Mouse (Mus musculus): Measurements from ENCODE around the gene Mxd1. TPM values are rescaled to one million over a fixed set of nuclear protein-coding genes. Genes with fewer than 3 reads are reported as not detected.

The Mxd1 gene
- total RNA-seq, 2 experiments from 2014 or later = 23.1 to 25.2 TPM

- intact Hi-C loops (cut with DNase I) = no loop called here
Measured at GRCm38 (mm10) chr6:86644775-86645400, 24.1 kb downstream of the Mxd1 start.

GRCm38 (mm10) chr6:86641716-86642115 lies 27.2 kb downstream of the Mxd1 start:
- Histone ChIP-seq H3K4me3 (no peak overlapping the region), H3K27ac (no peak overlapping the region)
- TF ChIP-seq CTCF (IDR thresholded peaks at IDR 0.05) = no peak
- DNase-seq (ENCODE audit: extremely low spot score in 1 of 2, low spot score in 2 of 2) = no peak
- intact Hi-C loops (cut with DNase I) = no loop called here

More at GRCm38 (mm10) chr6:86644775-86645400, 24.1 kb downstream of the Mxd1 start:
- H3K27ac ChIP-seq = no peak overlapping the region
- DNase-seq (ENCODE audit: extremely low spot score in 1 of 2, low spot score in 2 of 2) = no peak
- no peak overlapping the region for H3K4me3 ChIP-seq
- no peak for TF ChIP-seq CTCF (IDR thresholded peaks at IDR 0.05)

- TF ChIP-seq CTCF (IDR thresholded peaks at IDR 0.05) = no peak
- DNase-seq (ENCODE audit: extremely low spot score in 1 of 2, low spot score in 2 of 2) = no peak
- intact Hi-C loops (cut with DNase I) = no loop called here
- Histone ChIP-seq H3K27ac (no peak overlapping the region), H3K4me3 (no peak overlapping the region)
Measured at GRCm38 (mm10) chr6:86640776-86641175, 28.2 kb downstream of the Mxd1 start.

DNA sequence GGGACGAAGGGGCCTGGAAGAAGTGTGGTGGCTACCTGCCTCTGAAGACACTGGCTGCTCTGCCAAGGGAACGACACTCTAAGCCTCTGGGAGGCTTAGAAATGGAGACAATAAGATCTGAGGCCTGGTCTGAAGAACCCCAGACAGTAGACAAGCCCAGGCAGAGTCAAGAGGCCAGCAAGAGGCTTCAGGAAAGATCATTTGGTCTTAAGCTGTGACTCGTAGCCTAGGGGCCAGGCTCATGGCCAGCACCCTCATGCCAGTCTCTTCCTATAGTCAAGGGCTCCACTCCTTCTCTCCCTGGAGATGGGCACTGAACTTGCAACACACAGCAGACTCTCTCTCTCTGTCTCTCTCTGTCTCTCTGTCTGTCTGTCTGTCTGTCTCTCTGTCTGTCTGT lies 28.8 kb downstream of the Mxd1 start:
- Histone ChIP-seq H3K4me3 (no peak overlapping the region), H3K27ac (no peak overlapping the region)
- TF ChIP-seq CTCF (IDR thresholded peaks at IDR 0.05) = no peak
- DNase-seq (ENCODE audit: extremely low spot score in 1 of 2, low spot score in 2 of 2) = no peak
- intact Hi-C loops (cut with DNase I) = no loop called here

GRCm38 (mm10) chr6:86639180-86640160 lies 29.5 kb downstream of the Mxd1 start:
- Histone ChIP-seq H3K27ac (no peak overlapping the region), H3K4me3 (no peak overlapping the region)
- DNase-seq (ENCODE audit: extremely low spot score in 1 of 2, low spot score in 2 of 2) = no peak
- TF ChIP-seq CTCF (IDR thresholded peaks at IDR 0.05) = no peak
- intact Hi-C loops (cut with DNase I) = no loop called here

DNA sequence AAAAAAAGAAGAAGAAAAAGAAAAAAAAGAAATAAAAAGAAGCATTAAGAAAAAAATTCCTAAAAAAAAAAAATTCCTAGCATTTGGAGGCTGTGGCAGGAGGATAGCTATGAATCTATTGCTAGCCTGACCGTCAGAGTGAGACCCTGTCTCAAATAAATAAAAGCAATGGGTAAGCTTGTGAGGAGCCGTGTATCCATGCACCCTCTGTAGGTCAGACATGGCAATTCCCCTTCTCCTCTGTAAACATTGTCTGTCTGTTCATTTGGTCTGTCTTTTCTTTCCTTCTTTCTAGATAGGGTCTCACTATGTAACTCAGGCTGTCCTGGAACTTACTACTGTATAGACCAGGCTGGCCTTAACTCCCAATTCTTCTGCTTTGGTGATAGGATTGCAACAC lies 30.5 kb downstream of the Mxd1 start:
- TF ChIP-seq CTCF (IDR thresholded peaks at IDR 0.05) = peak; percentile 60
- no peak for DNase-seq (ENCODE audit: extremely low spot score in 1 of 2, low spot score in 2 of 2)
- H3K27ac ChIP-seq = no peak overlapping the region
- H3K4me3 ChIP-seq = no peak overlapping the region
- intact Hi-C loops (cut with DNase I) = loop anchor here (1.0 kb wide), 1 partner anchor 39 kb away; no protein-coding TSS in a partner anchor

DNA sequence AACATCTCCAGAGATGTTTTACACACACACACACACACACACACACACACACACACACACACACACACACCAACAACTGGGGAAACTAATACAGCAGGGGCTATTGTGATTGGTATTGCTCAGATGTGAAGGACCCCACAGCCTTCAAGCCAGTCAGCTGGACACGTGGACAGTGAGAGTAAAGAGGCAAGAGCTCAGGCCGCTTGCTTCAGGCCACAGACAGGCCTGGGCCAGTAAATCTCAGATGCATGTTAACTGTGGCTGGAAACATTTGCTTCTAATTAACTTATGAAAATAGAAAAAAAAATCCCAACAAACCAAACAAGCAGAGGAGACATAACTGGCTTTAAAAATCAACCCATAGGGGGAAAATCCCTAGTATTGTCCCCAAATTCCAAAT lies 31.1 kb downstream of the Mxd1 start:
- Histone ChIP-seq H3K27ac (no peak overlapping the region), H3K4me3 (no peak overlapping the region)
- intact Hi-C loops (cut with DNase I) = loop anchor here (1.0 kb wide), 1 partner anchor 39 kb away; no protein-coding TSS in a partner anchor
- no peak for DNase-seq (ENCODE audit: extremely low spot score in 1 of 2, low spot score in 2 of 2)
- TF ChIP-seq CTCF (IDR thresholded peaks at IDR 0.05) = no peak

DNA sequence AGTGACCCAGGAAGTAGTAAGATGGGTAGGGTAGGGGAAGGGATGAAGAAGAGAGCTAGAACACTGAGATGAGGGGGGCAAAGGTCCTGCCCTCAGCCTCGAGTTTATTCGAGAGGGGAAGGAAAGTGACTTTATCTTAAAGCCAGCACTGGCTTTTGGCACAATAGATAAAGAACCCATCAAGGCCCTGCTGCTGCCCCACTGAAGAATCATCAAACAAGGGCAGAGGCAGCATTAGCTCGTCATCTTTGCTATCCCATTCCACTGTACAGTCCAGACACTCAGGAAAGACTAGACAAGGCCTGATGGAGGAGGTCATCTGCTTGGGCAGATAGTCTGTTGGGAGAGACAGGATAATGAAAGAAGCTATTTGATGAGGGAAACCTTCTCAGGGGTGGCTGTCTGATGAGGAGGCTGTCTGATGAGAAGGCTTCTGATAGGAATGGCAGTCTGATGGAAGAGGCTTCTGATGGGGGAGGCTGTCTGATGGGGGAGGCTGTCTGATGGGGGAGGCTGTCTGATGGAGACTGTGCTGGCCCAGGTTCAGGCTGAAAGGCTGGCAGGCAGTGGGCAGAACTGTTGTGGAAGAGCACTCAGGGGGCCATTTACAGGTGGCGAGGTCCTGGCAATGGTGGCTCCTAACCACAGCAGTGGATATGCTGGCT lies 31.7 kb downstream of the Mxd1 start:
- H3K4me3 ChIP-seq = no peak overlapping the region
- intact Hi-C loops (cut with DNase I) = no loop called here
- no peak for TF ChIP-seq CTCF (IDR thresholded peaks at IDR 0.05)
- H3K27ac ChIP-seq = no peak overlapping the region
- no peak for DNase-seq (ENCODE audit: extremely low spot score in 1 of 2, low spot score in 2 of 2)

DNA sequence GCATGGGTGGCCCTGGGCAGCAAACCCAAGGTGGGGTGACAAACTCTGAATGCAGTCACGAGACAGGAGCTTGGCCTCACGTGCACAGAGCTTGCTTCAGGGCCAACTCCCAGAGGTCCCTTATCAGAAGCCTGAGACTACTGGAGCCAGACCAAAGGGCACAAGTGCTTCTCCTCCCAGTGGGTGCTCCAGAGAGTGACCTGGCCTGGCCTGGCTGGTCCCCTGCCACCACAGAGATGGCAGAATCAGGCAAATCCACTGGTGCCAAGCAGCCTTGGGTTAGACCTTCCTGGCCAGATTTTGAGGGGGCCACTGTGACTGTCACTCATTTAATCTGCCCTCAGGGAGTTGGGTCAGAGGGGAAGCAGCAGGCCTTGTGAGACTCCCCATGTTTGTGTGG lies 32.5 kb downstream of the Mxd1 start:
- no peak overlapping the region for H3K4me3 ChIP-seq
- DNase-seq (ENCODE audit: extremely low spot score in 1 of 2, low spot score in 2 of 2) = no peak
- intact Hi-C loops (cut with DNase I) = no loop called here
- no peak overlapping the region for H3K27ac ChIP-seq
- TF ChIP-seq CTCF (IDR thresholded peaks at IDR 0.05) = no peak

DNA sequence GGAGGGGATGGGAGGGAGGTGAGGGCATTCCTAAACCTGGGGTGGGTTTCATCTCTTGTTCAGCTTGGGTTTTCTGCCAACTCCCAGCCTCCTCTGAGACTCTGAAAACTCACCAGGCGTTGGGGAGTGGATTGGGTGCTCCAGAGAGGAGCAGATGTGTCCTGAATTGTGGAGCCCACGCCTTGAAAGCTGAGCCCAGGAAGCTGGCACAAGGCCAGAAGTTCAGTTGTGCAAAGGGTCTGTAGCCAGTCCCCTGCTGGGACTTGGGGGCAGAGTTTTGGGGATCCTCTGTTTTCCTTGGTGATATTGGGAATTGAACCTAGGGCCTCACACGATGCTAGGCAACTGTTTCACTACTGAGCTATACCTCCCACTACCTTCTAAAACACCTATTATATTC lies 38.8 kb downstream of the Mxd1 start:
- intact Hi-C loops (cut with DNase I) = no loop called here
- H3K4me3 ChIP-seq = no peak overlapping the region
- no peak for TF ChIP-seq CTCF (IDR thresholded peaks at IDR 0.05)
- DNase-seq (ENCODE audit: extremely low spot score in 1 of 2, low spot score in 2 of 2) = no peak
- no peak overlapping the region for H3K27ac ChIP-seq

GRCm38 (mm10) chr6:86627946-86628345 lies 41.0 kb downstream of the Mxd1 start, which contains the start of gene Asprv1:
Gene Asprv1, plus strand, starts transcription at chr6:86628164.
- intact Hi-C loops (cut with DNase I) = no loop called here
- TF ChIP-seq CTCF (IDR thresholded peaks at IDR 0.05) = no peak
- no peak for DNase-seq (ENCODE audit: extremely low spot score in 1 of 2, low spot score in 2 of 2)
- no peak within 1 kb of the TSS for H3K4me3 ChIP-seq
- H3K27ac ChIP-seq = no peak within 1 kb of the TSS

All from left cerebral cortex, adult 2 months (tissue).